Mouse (Mus musculus) heart, postnatal 0 days (tissue): ENCODE results near the gene Fgfr2.

Source experiments
- CTCF ChIP-seq: IDR thresholded peaks from 2 replicates; pipeline ENCODE4 v1.5.1; 2016; ENCODE audit warnings: antibody characterized with exemption, control low read depth, low read depth
- EP300 ChIP-seq: IDR thresholded peaks from 2 replicates; pipeline ENCODE4 v1.6.1; 2016; ENCODE audit warnings: antibody characterized with exemption, low read depth

- TF ChIP-seq CTCF (no peak), EP300 (no peak)
Observed at GRCm38 (mm10) chr7:130606958-130607357, 2516.2 kb downstream of the Fgfr2 start.
